ENCODE assay signal across 15 mouse cellular contexts in the genomic region with DNA sequence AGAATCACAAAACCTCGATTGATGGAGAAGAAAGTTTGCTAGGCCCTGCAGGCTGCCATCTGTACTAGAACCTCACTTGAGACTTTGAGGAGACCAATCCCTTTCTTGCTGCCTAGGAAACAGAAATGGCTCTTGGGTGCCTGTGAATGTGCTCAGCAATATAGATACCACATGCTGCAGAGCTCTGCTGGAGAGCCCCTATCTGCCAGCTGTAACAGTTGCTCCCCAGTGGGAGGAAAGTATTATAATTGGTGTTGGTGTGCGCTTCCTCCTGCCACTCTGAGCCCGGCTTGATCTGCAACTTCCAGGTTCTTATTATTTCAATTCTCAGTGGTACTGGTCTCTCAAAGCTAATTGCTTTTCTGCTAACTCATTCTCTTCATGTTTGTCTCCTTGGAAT. TPM values are rescaled to one million over a fixed set of nuclear protein-coding genes. Genes with fewer than 3 reads are reported as not detected.
"Had no signal": no experiment of that assay in that cellular context is flagged by ENCODE, and none has a peak within 500 bp of the region (broad histone marks: within the 10 kb centered on the region; RNA-seq: fewer than 3 reads in every experiment).

No protein-coding gene starts in this region.

- H3K27ac ChIP-seq: layer of hippocampus, adult 2 months; left cerebral cortex, adult 2 months; limb, embryonic 12.5 days; lung, embryonic 15.5 days; macrophage had no signal

- DNase-seq: liver; liver, embryonic 13.5 days; liver, postnatal 0 days; right cerebral cortex, postnatal 25 days; spleen, adult 18-20 months; thymus, postnatal 36 days had no signal

- H3K9me3 ChIP-seq: limb, embryonic 12.5 days; liver, embryonic 13.5 days; lung, embryonic 15.5 days; megakaryocyte, embryonic 14.5 days had no signal

- H3K4me3 ChIP-seq: layer of hippocampus, adult 2 months; left cerebral cortex, adult 2 months; limb, embryonic 12.5 days; liver, embryonic 13.5 days; lung, embryonic 15.5 days; megakaryocyte, embryonic 14.5 days had no signal

- H3K27me3 ChIP-seq: limb, embryonic 12.5 days; liver, embryonic 13.5 days; lung, embryonic 15.5 days; megakaryocyte, embryonic 14.5 days had no signal

- H3K4me1 ChIP-seq: limb, embryonic 12.5 days; lung, embryonic 15.5 days had no signal

- ATAC-seq: midbrain, embryonic 16.5 days had no signal

- H3K4me2 ChIP-seq: limb, embryonic 12.5 days; lung, embryonic 15.5 days; midbrain, embryonic 11.5 days had no signal

- H3K9ac ChIP-seq: limb, embryonic 12.5 days; liver, embryonic 13.5 days; liver, postnatal 0 days; lung, embryonic 15.5 days had no signal

RNA-seq across cellular contexts. Expression of gene Clec3b, which starts 27.7 kb away (rescaled TPM):
- polyA plus RNA-seq: limb, embryonic 12.5 days; liver, postnatal 0 days; macrophage; midbrain, embryonic 11.5 days; neural tube, embryonic 14.5 days had no signal
